20 mouse cellular contexts compared by ENCODE assay signal in the genomic region with DNA sequence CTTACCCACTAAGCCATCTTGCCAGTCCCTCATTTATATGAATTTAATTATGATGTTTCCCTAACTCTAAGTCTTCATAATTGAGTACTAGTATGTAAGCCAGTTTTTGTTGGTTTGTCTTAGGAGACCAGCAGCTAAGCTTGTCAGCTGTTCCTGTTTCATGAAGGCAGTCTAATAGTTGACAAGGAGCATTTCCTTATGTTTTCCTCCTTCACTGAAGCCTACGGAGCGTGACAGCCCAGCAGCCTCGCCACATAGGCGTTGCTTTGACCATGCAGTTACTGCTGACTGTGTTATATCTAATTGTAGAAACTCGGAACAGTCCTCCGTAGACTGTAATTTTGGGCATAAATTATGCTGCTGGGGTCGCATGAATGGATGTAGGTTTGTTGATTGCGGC.
DNase-seq lines count a peak whose midpoint lies in the region; ATAC-seq and TF ChIP-seq lines count a peak whose summit lies in the region.
"Had no signal": no experiment of that assay in that cellular context is flagged by ENCODE, and none has a peak within 500 bp of the region (broad histone marks: within the 10 kb centered on the region; RNA-seq: fewer than 3 reads in every experiment).

No protein-coding gene starts in this region.

- H3K27ac ChIP-seq in kidney, embryonic 15.5 days, result peak overlapping the region; percentile 52
- no peak overlapping the region for H3K27ac ChIP-seq in lung, embryonic 14.5 days (ENCODE audit: low read depth)
- 0 out of 2 replicates have a peak overlapping the region, but pooled peaks have one; percentile 10 for H3K27ac ChIP-seq in midbrain, embryonic 12.5 days (replicated peaks)
- H3K27ac ChIP-seq in midbrain, postnatal 0 days (ENCODE audit: low read depth, low read length), result no peak overlapping the region
- H3K27ac ChIP-seq: forebrain, embryonic 10.5 days; heart, embryonic 15.5 days; hindbrain, embryonic 13.5 days had no signal

- no peak for DNase-seq in kidney, postnatal 25 days
- peak; percentile 23 for DNase-seq in lung, embryonic 14.5 days
- DNase-seq in lung, postnatal 14 days, result no peak
- no peak for DNase-seq in midbrain, postnatal 0 days (ENCODE audit: low spot score)
- DNase-seq: adrenal gland, adult 2 months; adrenal gland, postnatal 25 days; cerebellum, adult 18-20 months; cerebellum, adult 9-11 months; cerebellum, postnatal 36 days; gastrocnemius, postnatal 10 days; heart, adult 18-20 months; heart, postnatal 14 days had no signal

- H3K4me2 ChIP-seq in kidney, embryonic 15.5 days, result no peak overlapping the region
- H3K4me2 ChIP-seq in lung, embryonic 14.5 days, result no peak overlapping the region
- no peak overlapping the region for H3K4me2 ChIP-seq in midbrain, embryonic 12.5 days (replicated peaks)
- H3K4me2 ChIP-seq in midbrain, postnatal 0 days (ENCODE audit: low read depth, low read length, poor library complexity, severe bottlenecking), result no peak overlapping the region
- H3K4me2 ChIP-seq: heart, embryonic 11.5 days; heart, embryonic 15.5 days; hindbrain, embryonic 13.5 days had no signal

- H3K4me3 ChIP-seq in kidney, embryonic 15.5 days (replicated peaks), result no peak overlapping the region
- no peak overlapping the region for H3K4me3 ChIP-seq in lung, embryonic 14.5 days (ENCODE audit: low read depth, low read length)
- H3K4me3 ChIP-seq in midbrain, embryonic 12.5 days, result no peak overlapping the region
- no peak overlapping the region for H3K4me3 ChIP-seq in midbrain, postnatal 0 days (ENCODE audit: low read depth, low read length)
- H3K4me3 ChIP-seq: erythroblast, embryonic 14.5 days; forebrain, embryonic 10.5 days; heart, embryonic 15.5 days; hindbrain, embryonic 13.5 days had no signal

- H3K27me3 ChIP-seq in kidney, embryonic 15.5 days, result no peaks in the 10 kb centered on the region
- H3K27me3 ChIP-seq in lung, embryonic 14.5 days (ENCODE audit: insufficient read depth, low read length), result no peaks in the 10 kb centered on the region
- no peaks in the 10 kb centered on the region for H3K27me3 ChIP-seq in midbrain, embryonic 12.5 days
- H3K27me3 ChIP-seq in midbrain, postnatal 0 days (ENCODE audit: insufficient read depth, low read length), result no peaks in the 10 kb centered on the region
- H3K27me3 ChIP-seq: heart, embryonic 15.5 days; hindbrain, embryonic 13.5 days had no signal

- no peaks in the 10 kb centered on the region for H3K36me3 ChIP-seq in kidney, embryonic 15.5 days
- H3K36me3 ChIP-seq in lung, embryonic 14.5 days (ENCODE audit: insufficient read depth), result no peaks in the 10 kb centered on the region
- H3K36me3 ChIP-seq in midbrain, embryonic 12.5 days, result no peaks in the 10 kb centered on the region
- no peaks in the 10 kb centered on the region for H3K36me3 ChIP-seq in midbrain, postnatal 0 days (ENCODE audit: insufficient read depth, low read length)
- H3K36me3 ChIP-seq: forebrain, embryonic 10.5 days; heart, embryonic 15.5 days; hindbrain, embryonic 13.5 days had no signal

- peak; percentile 57 for ATAC-seq in kidney, embryonic 15.5 days (replicated peaks; ENCODE audit: low FRiP score)
- ATAC-seq in lung, embryonic 14.5 days (ENCODE audit: insufficient read depth), result no peak
- no peak for ATAC-seq in midbrain, embryonic 12.5 days (ENCODE audit: low FRiP score, low read depth)
- ATAC-seq in midbrain, postnatal 0 days (ENCODE audit: low FRiP score), result no peak
- ATAC-seq: forebrain, embryonic 14.5 days had no signal

- no peak overlapping the region for H3K9ac ChIP-seq in kidney, embryonic 15.5 days
- H3K9ac ChIP-seq in lung, embryonic 14.5 days, result no peak overlapping the region
- no peak overlapping the region for H3K9ac ChIP-seq in midbrain, embryonic 12.5 days (replicated peaks)
- H3K9ac ChIP-seq in midbrain, postnatal 0 days (replicated peaks; ENCODE audit: low read length, poor library complexity, severe bottlenecking), result no peak overlapping the region
- H3K9ac ChIP-seq: heart, embryonic 15.5 days; hindbrain, embryonic 13.5 days had no signal

- peaks cover 42% of the 10 kb centered on the region for H3K4me1 ChIP-seq in kidney, embryonic 15.5 days
- H3K4me1 ChIP-seq in lung, embryonic 14.5 days (ENCODE audit: insufficient read depth), result no peaks in the 10 kb centered on the region
- H3K4me1 ChIP-seq in midbrain, embryonic 12.5 days, result 0 out of 2 replicates have a peak, but pooled peaks cover 3% of the 10 kb centered on the region
- 0 out of 2 replicates have a peak, but pooled peaks cover 4% of the 10 kb centered on the region for H3K4me1 ChIP-seq in midbrain, postnatal 0 days (ENCODE audit: insufficient read depth, low read length)
- H3K4me1 ChIP-seq: heart, embryonic 15.5 days had no signal

- TF ChIP-seq CTCF in lung, embryonic 14.5 days (IDR thresholded peaks at IDR 0.05; ENCODE audit: low read depth), result no peak
- no peak for TF ChIP-seq CTCF in midbrain, postnatal 0 days (IDR thresholded peaks at IDR 0.05)

- no peaks in the 10 kb centered on the region for H3K9me3 ChIP-seq in kidney, embryonic 15.5 days (replicated peaks)
- H3K9me3 ChIP-seq in lung, embryonic 14.5 days (ENCODE audit: low read depth, low read length), result no peaks in the 10 kb centered on the region
- H3K9me3 ChIP-seq in midbrain, embryonic 12.5 days, result no peaks in the 10 kb centered on the region
- no peaks in the 10 kb centered on the region for H3K9me3 ChIP-seq in midbrain, postnatal 0 days (ENCODE audit: low read length)
- H3K9me3 ChIP-seq: forebrain, embryonic 10.5 days; heart, embryonic 15.5 days; hindbrain, embryonic 13.5 days had no signal

- 26% methylated on average over 8 of the region's 8 CpGs for WGBS in kidney, embryonic 15.5 days
- 61% methylated on average over 8 of the region's 8 CpGs for WGBS in lung, embryonic 14.5 days
- 81% methylated on average over 8 of the region's 8 CpGs for WGBS in midbrain, embryonic 12.5 days
- WGBS in midbrain, postnatal 0 days, result 67% methylated on average over 8 of the region's 8 CpGs

Comparison
In these comparisons a context has a peak if more than half of its experiments do, and no peak if none do; other contexts are left out.
1. H3K27ac ChIP-seq: peak in kidney, embryonic 15.5 days (single experiment) and midbrain, embryonic 12.5 days (single experiment); none in lung, embryonic 14.5 days (single experiment) and midbrain, postnatal 0 days (single experiment).